Mouse (Mus musculus) cerebellum, adult 9-10 months (tissue): ENCODE measurements around the gene Apobec3.
"Not testable (repeated sequence)": the region's sequence is repeated elsewhere in the genome, so short reads cannot be mapped to it uniquely, and the experiment has no call there.

Experiments
- DNase-seq: peaks from one replicate; pipeline ENCODE4 v3.0.0; 2022

Apobec3 gene

DNA sequence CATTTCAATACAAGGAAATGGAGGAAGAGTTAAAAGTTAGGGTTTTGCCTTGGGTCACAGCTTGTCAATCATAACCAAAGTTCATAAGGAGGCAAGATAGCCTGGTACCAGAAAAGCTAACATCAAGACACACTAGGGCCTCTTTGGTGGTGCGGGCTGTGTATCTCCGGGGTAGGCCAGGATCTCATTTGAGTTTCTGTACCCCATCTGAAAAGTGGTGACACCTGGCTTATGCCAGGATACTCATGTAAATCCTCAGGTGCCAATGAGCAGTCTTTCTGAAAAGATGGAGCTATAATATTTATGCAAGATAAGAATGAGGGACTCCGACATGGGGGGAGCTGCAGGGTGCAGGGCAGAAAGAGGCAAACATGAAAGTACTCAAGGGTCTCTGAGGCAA, 36.9 kb downstream of the Apobec3 start:
- DNase-seq, result no peak

DNA sequence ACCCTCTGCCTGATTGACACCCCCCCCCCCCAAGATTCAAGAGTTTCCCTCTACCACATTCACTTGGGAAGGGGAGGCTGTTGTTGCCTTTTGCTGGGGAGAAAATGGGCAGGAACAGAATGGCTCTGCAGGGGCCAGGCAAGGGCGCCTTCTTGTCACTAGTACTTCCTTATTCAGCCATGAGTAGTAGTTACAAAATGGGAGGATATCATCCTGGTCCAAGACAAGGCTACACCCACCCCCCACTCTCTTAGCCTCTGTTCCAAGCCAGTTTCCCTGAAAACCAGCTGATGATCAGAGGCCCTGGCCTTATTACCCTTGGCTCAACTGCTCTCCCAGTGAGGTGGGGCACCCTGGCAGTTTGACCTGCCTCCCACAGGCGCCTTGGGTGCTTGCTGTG, 37.3 kb downstream of the Apobec3 start:
- no peak for DNase-seq

- no peak for DNase-seq
These were observed 38.3 kb downstream of the Apobec3 start for GRCm38 (mm10) chr15:79929734-79930133.

- DNase-seq, result no peak
These were observed 40.2 kb downstream of the Apobec3 start for GRCm38 (mm10) chr15:79931496-79932141.

DNA sequence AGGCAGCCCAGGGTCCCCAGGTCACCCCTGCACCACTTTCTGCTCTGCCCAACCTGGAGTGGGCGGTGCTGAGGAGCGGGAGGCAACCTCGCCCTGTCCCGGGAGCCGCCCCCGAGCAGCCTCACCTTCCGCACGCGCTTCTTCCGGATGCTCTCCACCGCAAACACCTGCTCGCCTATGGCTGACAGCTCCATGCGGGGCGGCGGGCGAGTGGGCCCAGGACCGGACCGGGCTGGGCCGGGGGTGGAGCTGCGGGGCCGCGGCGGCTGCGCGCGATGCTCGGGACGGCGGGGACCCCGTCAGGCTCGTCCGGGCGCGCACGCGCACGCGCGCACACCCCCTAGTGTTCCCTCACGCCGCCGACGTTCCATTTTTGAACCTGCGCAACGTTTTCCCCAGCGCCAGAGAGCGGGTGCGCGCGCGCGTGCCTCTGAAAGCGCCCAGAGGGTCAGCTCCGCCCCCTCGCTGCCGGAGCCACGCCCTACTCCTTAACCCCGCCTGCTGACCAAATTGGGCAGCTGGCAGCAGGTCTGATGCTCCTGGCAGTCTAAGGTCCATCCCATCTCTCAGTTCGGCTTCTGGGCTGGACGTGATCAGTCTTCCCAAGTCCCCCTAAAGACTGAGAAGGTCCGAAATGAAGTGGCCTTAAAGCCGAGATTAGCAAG, 41.0 kb downstream of the Apobec3 start:
- DNase-seq, result peak; percentile 95

DNA sequence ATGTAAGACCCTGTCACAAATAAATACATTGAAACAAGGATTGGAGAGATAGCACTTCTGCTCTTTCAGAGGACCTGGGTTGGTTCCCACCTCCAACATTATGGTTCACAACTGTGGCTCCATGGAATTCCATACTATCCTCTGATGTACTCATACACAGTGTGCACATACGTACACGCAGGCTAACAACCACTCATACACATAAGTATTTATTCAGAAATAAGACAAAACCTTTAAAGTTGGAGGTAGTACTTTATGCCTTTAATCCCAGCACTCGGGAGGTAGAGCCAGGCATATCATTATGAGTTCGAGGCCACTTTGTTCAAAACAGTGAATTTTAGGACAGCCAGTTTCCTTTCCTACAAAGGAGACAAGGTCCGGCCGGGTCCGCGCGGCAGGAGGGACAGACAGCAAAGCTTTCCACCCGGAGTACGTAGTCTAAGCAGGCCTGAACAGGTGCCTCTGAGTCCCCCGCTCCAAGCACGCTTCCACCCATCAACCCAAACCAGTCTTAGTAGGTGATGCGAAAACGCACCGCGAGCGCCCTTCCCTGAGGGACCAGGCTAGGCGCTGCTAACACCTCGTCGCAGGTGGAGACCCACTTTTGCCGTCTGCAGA, 41.7 kb downstream of the Apobec3 start:
- DNase-seq, result peak; percentile 51

DNA sequence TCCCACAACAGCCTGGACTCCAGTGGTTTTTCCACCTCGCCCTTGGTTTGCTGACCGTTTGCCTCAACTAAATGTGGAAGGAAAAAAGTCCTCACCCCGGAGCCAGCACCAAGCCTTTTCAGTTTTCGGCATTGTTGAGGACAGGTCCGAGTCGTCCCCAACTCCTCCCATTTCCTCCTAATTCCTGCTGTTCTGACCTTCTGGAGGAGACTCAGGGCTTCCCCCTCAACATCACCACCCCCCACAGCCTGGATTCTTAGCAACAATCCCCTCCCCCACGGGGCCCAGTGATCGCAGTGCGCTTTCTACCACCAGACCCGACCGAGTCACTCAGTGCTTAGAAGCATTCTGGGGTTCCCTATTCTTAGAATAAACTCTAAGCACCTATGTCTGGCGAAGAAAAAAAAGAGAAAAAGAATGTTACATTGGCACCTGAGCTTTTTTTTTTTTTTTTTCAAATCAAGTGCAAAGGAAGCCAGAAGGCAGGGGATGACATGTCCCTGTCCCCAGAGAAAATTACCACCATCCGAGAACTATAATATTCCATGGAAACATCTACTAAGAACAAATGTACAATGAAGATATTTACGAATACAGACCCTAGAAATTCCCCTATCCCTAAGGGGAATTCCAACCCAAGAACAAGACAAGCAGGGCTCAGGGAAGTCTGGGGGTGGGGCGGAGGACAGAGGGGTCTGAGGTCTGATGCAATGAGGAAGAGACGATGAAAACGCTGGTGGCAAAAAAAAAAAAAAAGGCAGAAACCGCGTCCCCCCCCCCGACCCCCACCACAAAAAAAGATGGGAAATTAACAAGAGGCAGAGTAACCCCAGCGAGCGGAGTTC, 42.4 kb downstream of the Apobec3 start:
- no peak for DNase-seq

DNA sequence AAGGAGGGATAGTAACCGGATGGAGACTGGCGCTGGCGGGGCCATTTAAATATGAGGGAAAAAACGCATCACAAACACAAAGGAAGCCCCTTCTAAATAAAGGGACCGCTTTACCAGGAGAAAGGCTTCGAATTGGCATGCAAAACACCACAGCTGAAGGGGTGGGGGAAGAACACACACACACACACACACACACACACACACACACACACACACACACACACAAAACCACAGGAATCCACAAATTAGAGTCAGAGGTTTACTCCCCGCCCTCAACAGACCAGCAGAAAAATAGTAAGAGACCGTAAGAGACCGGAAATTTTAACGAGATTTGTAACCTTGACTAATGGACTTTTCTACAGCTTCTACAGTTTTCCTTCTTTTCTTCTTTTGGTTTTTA, 43.3 kb downstream of the Apobec3 start:
- DNase-seq, result peak; percentile 15

DNA sequence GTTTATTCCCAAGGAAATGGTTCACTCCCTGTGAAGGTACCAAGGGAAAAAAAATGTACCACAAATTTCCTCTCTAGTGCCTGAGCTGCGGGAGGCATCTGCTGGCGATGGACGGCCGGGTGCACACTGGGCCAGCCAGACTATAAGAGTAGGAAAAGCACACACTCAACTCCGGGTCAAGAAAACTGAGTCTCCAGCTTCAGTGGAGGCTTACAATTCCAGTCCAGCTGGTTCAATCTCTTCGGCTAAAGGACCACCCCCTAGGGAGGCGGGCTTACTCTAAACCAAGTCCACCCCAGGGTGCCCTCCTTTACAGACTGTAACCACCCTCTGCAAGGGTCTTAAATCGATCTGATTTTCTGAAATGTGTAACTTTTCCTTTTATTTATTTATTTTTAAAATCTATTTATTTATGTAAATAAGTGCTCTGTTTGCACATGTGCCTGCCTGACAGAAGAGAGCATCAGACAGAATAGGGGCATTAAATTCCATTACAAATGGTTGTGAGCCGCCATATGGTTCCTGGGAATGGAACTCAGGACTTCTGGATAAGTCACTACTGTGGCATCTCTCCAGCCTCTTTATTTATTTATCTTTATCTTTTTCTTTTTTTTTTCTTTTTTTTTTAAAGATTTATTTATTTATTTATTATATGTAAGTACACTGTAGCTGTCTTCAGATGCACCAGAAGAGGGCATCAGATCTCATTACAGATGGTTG, 44.4 kb downstream of the Apobec3 start:
- no peak for DNase-seq

GRCm38 (mm10) chr15:79936374-79936751, 44.9 kb downstream of the Apobec3 start:
- DNase-seq, result no peak

- no peak for DNase-seq
These were observed 47.6 kb downstream of the Apobec3 start for GRCm38 (mm10) chr15:79939020-79939419.

- not testable (repeated sequence) for DNase-seq
These were observed 48.0 kb downstream of the Apobec3 start for GRCm38 (mm10) chr15:79939501-79939900.

GRCm38 (mm10) chr15:79939913-79940312, 48.5 kb downstream of the Apobec3 start:
- DNase-seq, result no peak

GRCm38 (mm10) chr15:79940932-79941331, 49.5 kb downstream of the Apobec3 start:
- DNase-seq, result peak; percentile 59

GRCm38 (mm10) chr15:79942541-79942940, 51.1 kb downstream of the Apobec3 start:
- no peak for DNase-seq

GRCm38 (mm10) chr15:79943584-79943983, 52.1 kb downstream of the Apobec3 start:
- no peak for DNase-seq

DNA sequence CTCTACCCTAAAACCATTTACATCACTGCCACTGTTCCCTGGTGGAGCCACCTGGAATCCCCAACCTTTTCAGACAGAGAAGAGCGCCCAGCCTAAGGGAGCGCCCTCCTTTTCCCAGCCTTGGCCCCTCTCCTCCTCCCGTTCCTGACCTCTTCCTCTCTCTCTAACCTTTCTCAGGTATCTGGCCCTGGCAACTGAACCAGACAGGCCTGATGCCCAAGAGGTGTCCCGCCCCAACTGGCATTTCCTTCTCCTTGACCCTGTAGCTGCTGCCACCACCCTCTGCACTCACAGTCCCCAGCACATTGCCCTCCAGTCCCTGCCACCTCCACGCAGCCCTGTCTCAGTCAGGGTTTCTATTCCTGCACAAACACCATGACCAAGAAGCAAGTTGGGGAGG, 53.5 kb downstream of the Apobec3 start:
- DNase-seq, result no peak

GRCm38 (mm10) chr15:79946022-79946421, 54.6 kb downstream of the Apobec3 start:
- peak; percentile 86 for DNase-seq

GRCm38 (mm10) chr15:79946790-79947189, 55.3 kb downstream of the Apobec3 start:
- no peak for DNase-seq

GRCm38 (mm10) chr15:79947681-79948080, 56.2 kb downstream of the Apobec3 start:
- DNase-seq, result no peak

- peak; percentile 82 for DNase-seq
These were observed 59.0 kb downstream of the Apobec3 start for GRCm38 (mm10) chr15:79950250-79951025.

GRCm38 (mm10) chr15:79951226-79951625, 59.8 kb downstream of the Apobec3 start:
- no peak for DNase-seq
